Mouse (Mus musculus) lung, adult 2 months (tissue): Measurements from ENCODE around the gene M1ap.

Experiments used
- CTCF ChIP-seq: fragments of 200-500 bp; IDR thresholded peaks from 2 replicates; pipeline ENCODE4 v1.5.1; 2011; ENCODE audit warnings: mild to moderate bottlenecking, low read length, control low read depth; ENCODE audit not compliant: insufficient read depth
- POLR2A ChIP-seq: fragments of 200-500 bp; IDR thresholded peaks from 2 replicates; pipeline ENCODE4 v1.6.1; 2011; ENCODE audit warnings: low read depth, mild to moderate bottlenecking, control low read depth, low read length, borderline replicate concordance; ENCODE audit errors: extremely low read depth

GRCm38 (mm10) chr6:82897311-82897710, 49.4 kb upstream of the M1ap start:
- TF ChIP-seq CTCF (no peak), POLR2A (no peak)
